Mouse (Mus musculus) heart, embryonic 15.5 days (tissue): ENCODE data around the gene C1ql4. TPM values are rescaled to one million over a fixed set of nuclear protein-coding genes. Genes with fewer than 3 reads are reported as not detected.

Experiments used
- ATAC-seq: fragments of 200-750 bp; cut with Nextera tagmentation; replicated peaks from 2 replicates; pipeline ENCODE4 v1.8.0; 2017; ENCODE audit warnings: low read depth, moderate TSS enrichment; ENCODE audit not compliant: insufficient number of reproducible peaks, insufficient read depth, low FRiP score
- H3K27ac ChIP-seq: fragments of 300-500 bp; sonication (generic); 2 replicates; pipeline ENCODE4 v1.5.1; 2015; ENCODE audit warnings: mild to moderate bottlenecking, inconsistent platforms
- H3K27me3 ChIP-seq: fragments of 300-500 bp; sonication (generic); 2 replicates; pipeline ENCODE4 v1.6.1; 2015; ENCODE audit warnings: inconsistent platforms
- H3K36me3 ChIP-seq: fragments of 300-500 bp; sonication (generic); 2 replicates; pipeline ENCODE4 v1.6.1; 2015; ENCODE audit warnings: mild to moderate bottlenecking, inconsistent platforms
- H3K4me1 ChIP-seq: fragments of 300-500 bp; sonication (generic); replicated peaks from 2 replicates; pipeline ENCODE4 v1.6.1; 2015; ENCODE audit warnings: inconsistent platforms
- H3K4me2 ChIP-seq: fragments of 300-500 bp; sonication (generic); 2 replicates; pipeline ENCODE4 v1.6.1; 2015; ENCODE audit warnings: inconsistent platforms, mild to moderate bottlenecking, moderate library complexity
- H3K4me3 ChIP-seq: fragments of 300-500 bp; sonication (generic); 2 replicates; pipeline ENCODE4 v1.5.1; 2015; ENCODE audit warnings: mild to moderate bottlenecking, inconsistent platforms
- H3K9ac ChIP-seq: fragments of 300-500 bp; sonication (generic); 2 replicates; pipeline ENCODE4 v1.6.1; 2015; ENCODE audit warnings: mild to moderate bottlenecking, inconsistent platforms
- H3K9me3 ChIP-seq: fragments of 300-500 bp; sonication (generic); replicated peaks from 2 replicates; pipeline ENCODE4 v1.6.1; 2016; ENCODE audit warnings: inconsistent platforms
- WGBS: fragments of 180-500 bp; shearing (Covaris S2); methylation state at CpG from one replicate; pipeline ENCODE4 v1.1.7; 2015; ENCODE audit warnings: mixed read lengths; 5-methylcytosine and 5-hydroxymethylcytosine counted together
- polyA plus RNA-seq: library from polyadenylated mRNA; unstranded; fragments of >200 nt; fragmentation: Nextera tagmentation; extraction: Ambion mirVana; gene quantifications from 2 replicates; pipeline ENCODE4 v1.2.1, GENCODE M21; 2015

C1ql4 gene
- 0.15 and 0.26 TPM in 2 replicates for polyA plus RNA-seq

- Histone ChIP-seq H3K4me2 (peak within 1 kb of the TSS; percentile 58), H3K9ac (peak within 1 kb of the TSS; percentile 20), H3K4me3 (peak within 1 kb of the TSS; percentile 34), H3K4me1 (peaks cover 29% of the 10 kb centered on the region), H3K27ac (no peak within 1 kb of the TSS), H3K9me3 (no peaks in the 10 kb centered on the region), H3K27me3 (peaks cover 89% of the 10 kb centered on the region), H3K36me3 (peaks cover 4% of the 10 kb centered on the region; the same call in 1 of the 2 replicates)
- WGBS = 9% methylated on average over 60 of the region's 60 CpGs
- no peak for ATAC-seq
Observed at GRCm38 (mm10) chr15:99087253-99088075, at the start of gene C1ql4. Gene C1ql4, minus strand, starts transcription at chr15:99087817.

GRCm38 (mm10) chr15:99129956-99130910, 42.6 kb upstream of the C1ql4 start:
- 51% methylated on average over 22 of the region's 22 CpGs for WGBS

GRCm38 (mm10) chr15:99129441-99129840, 41.8 kb upstream of the C1ql4 start:
- ATAC-seq = no peak
- Histone ChIP-seq H3K27ac (peak overlapping the region; percentile 55), H3K4me2 (peak overlapping the region; percentile 27; the same call in 1 of the 2 replicates), H3K9ac (no peak overlapping the region), H3K4me1 (peaks cover 29% of the 10 kb centered on the region), H3K9me3 (no peaks in the 10 kb centered on the region), H3K36me3 (no peaks in the 10 kb centered on the region), H3K27me3 (no peaks in the 10 kb centered on the region), H3K4me3 (no peak overlapping the region)
- WGBS = 76% methylated on average over 11 of the region's 11 CpGs

More at GRCm38 (mm10) chr15:99129956-99130910, 42.6 kb upstream of the C1ql4 start:
- peak overlapping the region; percentile 55 for H3K27ac ChIP-seq
- H3K27me3 ChIP-seq = no peaks in the 10 kb centered on the region
- H3K4me2 ChIP-seq = peak overlapping the region; percentile 27; the same call in 1 of the 2 replicates
- H3K4me3 ChIP-seq = no peak overlapping the region
- H3K9me3 ChIP-seq = no peaks in the 10 kb centered on the region
- H3K4me1 ChIP-seq = peaks cover 29% of the 10 kb centered on the region
- no peak for ATAC-seq
- H3K9ac ChIP-seq = no peak overlapping the region
- H3K36me3 ChIP-seq = no peaks in the 10 kb centered on the region

GRCm38 (mm10) chr15:99127851-99128522, 40.4 kb upstream of the C1ql4 start:
- H3K27me3 ChIP-seq = no peaks in the 10 kb centered on the region
- no peak for ATAC-seq
- 59% methylated on average over 6 of the region's 6 CpGs for WGBS

GRCm38 (mm10) chr15:99126816-99127365, 39.3 kb upstream of the C1ql4 start:
- peak overlapping the region; percentile 95 for H3K27ac ChIP-seq
- H3K27me3 ChIP-seq = no peaks in the 10 kb centered on the region
- WGBS = under 1% methylated on average over 35 of the region's 35 CpGs
- H3K9me3 ChIP-seq = no peaks in the 10 kb centered on the region
- peak overlapping the region; percentile 70 for H3K4me2 ChIP-seq
- H3K4me1 ChIP-seq = peaks cover 29% of the 10 kb centered on the region
- H3K4me3 ChIP-seq = peak overlapping the region; percentile 87
- no peak for ATAC-seq
- H3K9ac ChIP-seq = peak overlapping the region; percentile 82
- H3K36me3 ChIP-seq = no peaks in the 10 kb centered on the region

More at GRCm38 (mm10) chr15:99127851-99128522, 40.4 kb upstream of the C1ql4 start:
- H3K9me3 ChIP-seq = no peaks in the 10 kb centered on the region
- H3K27ac ChIP-seq = no peak overlapping the region
- no peaks in the 10 kb centered on the region for H3K36me3 ChIP-seq
- peak overlapping the region; percentile 39; the same call in 1 of the 2 replicates for H3K9ac ChIP-seq
- peaks cover 29% of the 10 kb centered on the region for H3K4me1 ChIP-seq
- H3K4me3 ChIP-seq = peak overlapping the region; percentile 87
- H3K4me2 ChIP-seq = peak overlapping the region; percentile 70

- peak overlapping the region; percentile 95 for H3K27ac ChIP-seq
- H3K4me1 ChIP-seq = peaks cover 29% of the 10 kb centered on the region
- no peaks in the 10 kb centered on the region for H3K27me3 ChIP-seq
- H3K9ac ChIP-seq = peak overlapping the region; percentile 82
- no peaks in the 10 kb centered on the region for H3K36me3 ChIP-seq
- H3K9me3 ChIP-seq = no peaks in the 10 kb centered on the region
- peak overlapping the region; percentile 87 for H3K4me3 ChIP-seq
- under 1% methylated on average over 111 of the region's 115 CpGs for WGBS
- peak; percentile 86 for ATAC-seq
- H3K4me2 ChIP-seq = peak overlapping the region; percentile 70
Observed at GRCm38 (mm10) chr15:99126081-99126815, 38.6 kb upstream of the C1ql4 start.

- H3K4me3 ChIP-seq = peak within 1 kb of the TSS; percentile 87
- H3K9me3 ChIP-seq = no peaks in the 10 kb centered on the region
- H3K27me3 ChIP-seq = no peaks in the 10 kb centered on the region
- ATAC-seq = no peak; the same call in 1 of the 2 replicates
- peaks cover 29% of the 10 kb centered on the region for H3K4me1 ChIP-seq
- peak within 1 kb of the TSS; percentile 95 for H3K27ac ChIP-seq
- peak within 1 kb of the TSS; percentile 70 for H3K4me2 ChIP-seq
- WGBS = under 1% methylated on average over 12 of the region's 12 CpGs
- H3K9ac ChIP-seq = peak within 1 kb of the TSS; percentile 82
- no peaks in the 10 kb centered on the region for H3K36me3 ChIP-seq
Observed at GRCm38 (mm10) chr15:99125711-99126080, 38.1 kb upstream of the C1ql4 start, which contains the start of gene Spats2. Gene Spats2, plus strand, starts transcription at chr15:99125916.

GRCm38 (mm10) chr15:99122642-99123041, 35.0 kb upstream of the C1ql4 start:
- Histone ChIP-seq H3K27me3 (no peaks in the 10 kb centered on the region), H3K4me1 (peaks cover 4% of the 10 kb centered on the region), H3K27ac (no peak overlapping the region), H3K4me2 (no peak overlapping the region), H3K9ac (no peak overlapping the region), H3K9me3 (no peaks in the 10 kb centered on the region), H3K36me3 (no peaks in the 10 kb centered on the region), H3K4me3 (no peak overlapping the region)
- WGBS = 70% methylated on average over 2 of the region's 2 CpGs
- ATAC-seq = no peak

- Histone ChIP-seq H3K4me3 (0 out of 2 replicates have a peak overlapping the region, but pooled peaks have one; percentile 8), H3K9ac (peak overlapping the region; percentile 33; the same call in 1 of the 2 replicates), H3K4me1 (peaks cover 4% of the 10 kb centered on the region), H3K4me2 (peak overlapping the region; percentile 40), H3K27ac (no peak overlapping the region), H3K9me3 (no peaks in the 10 kb centered on the region), H3K36me3 (no peaks in the 10 kb centered on the region), H3K27me3 (no peaks in the 10 kb centered on the region)
- WGBS = 8% methylated on average over 11 of the region's 11 CpGs
- no peak for ATAC-seq
Observed at GRCm38 (mm10) chr15:99120814-99121213, 33.2 kb upstream of the C1ql4 start.

GRCm38 (mm10) chr15:99116539-99116938, 28.9 kb upstream of the C1ql4 start:
- no peaks in the 10 kb centered on the region for H3K9me3 ChIP-seq
- H3K4me3 ChIP-seq = no peak overlapping the region
- 22% methylated on average over 11 of the region's 11 CpGs for WGBS
- H3K27me3 ChIP-seq = no peaks in the 10 kb centered on the region
- H3K4me2 ChIP-seq = no peak overlapping the region
- H3K4me1 ChIP-seq = peaks cover 9% of the 10 kb centered on the region
- H3K36me3 ChIP-seq = no peaks in the 10 kb centered on the region
- no peak overlapping the region for H3K9ac ChIP-seq
- peak; percentile 78 for ATAC-seq
- peak overlapping the region; percentile 48 for H3K27ac ChIP-seq
